Mouse (Mus musculus): ENCODE data around the gene Kmt5b. TPM values are rescaled to one million over a fixed set of nuclear protein-coding genes. Genes with fewer than 3 reads are reported as not detected.
A peak's percentile ranks its signal among the peaks of the same experiment; 100 is the strongest.

Kmt5b gene
- polyA plus RNA-seq (2011; ENCODE audit: insufficient read length, low read depth, missing spikeins), result 36.9 and 47.1 TPM in 2 replicates

GRCm38 (mm10) chr19:3767276-3767780, at the start of gene Kmt5b:
Gene Kmt5b (plus strand): TSS chr19:3767421.
- peak; percentile 93 for TF ChIP-seq POLR2A (IDR thresholded peaks at IDR 0.05; ENCODE audit: low read depth, low read length)
- TF ChIP-seq CTCF (IDR thresholded peaks at IDR 0.05; ENCODE audit: borderline replicate concordance, insufficient read depth, low read length), result no peak
- Histone ChIP-seq H3K27ac (ENCODE audit: insufficient read depth, low read length) (peak within 1 kb of the TSS; percentile 100), H3K4me1 (ENCODE audit: control insufficient read depth, insufficient read depth, low read length) (peaks cover 5% of the 10 kb centered on the region; the same call in 1 of the 2 replicates), H3K4me3 (ENCODE audit: insufficient read depth, low read length) (peak within 1 kb of the TSS; percentile 82)

GRCm38 (mm10) chr19:3718481-3719361, 48.5 kb upstream of the Kmt5b start:
- H3K4me3 ChIP-seq (ENCODE audit: insufficient read depth, low read length), result no peak overlapping the region
- peak; percentile 48; the same call in 1 of the 2 replicates for TF ChIP-seq CTCF (IDR thresholded peaks at IDR 0.05; ENCODE audit: borderline replicate concordance, insufficient read depth, low read length)
- no peak for TF ChIP-seq POLR2A (IDR thresholded peaks at IDR 0.05; ENCODE audit: low read depth, low read length)
- no peaks in the 10 kb centered on the region for H3K4me1 ChIP-seq (ENCODE audit: control insufficient read depth, insufficient read depth, low read length)
- H3K27ac ChIP-seq (ENCODE audit: insufficient read depth, low read length), result no peak overlapping the region

GRCm38 (mm10) chr19:3719362-3719891, 47.8 kb upstream of the Kmt5b start:
- Histone ChIP-seq H3K4me3 (ENCODE audit: insufficient read depth, low read length) (no peak overlapping the region), H3K27ac (ENCODE audit: insufficient read depth, low read length) (no peak overlapping the region), H3K4me1 (ENCODE audit: control insufficient read depth, insufficient read depth, low read length) (no peaks in the 10 kb centered on the region)
- TF ChIP-seq CTCF (IDR thresholded peaks at IDR 0.05; ENCODE audit: borderline replicate concordance, insufficient read depth, low read length) (peak; percentile 35; the same call in 1 of the 2 replicates), POLR2A (IDR thresholded peaks at IDR 0.05; ENCODE audit: low read depth, low read length) (no peak)

GRCm38 (mm10) chr19:3723170-3723569, 44.1 kb upstream of the Kmt5b start:
- H3K27ac ChIP-seq (ENCODE audit: insufficient read depth, low read length), result no peak overlapping the region
- H3K4me3 ChIP-seq (ENCODE audit: insufficient read depth, low read length), result no peak overlapping the region
- no peaks in the 10 kb centered on the region for H3K4me1 ChIP-seq (ENCODE audit: control insufficient read depth, insufficient read depth, low read length)
- no peak for TF ChIP-seq CTCF (IDR thresholded peaks at IDR 0.05; ENCODE audit: borderline replicate concordance, insufficient read depth, low read length)
- TF ChIP-seq POLR2A (IDR thresholded peaks at IDR 0.05; ENCODE audit: low read depth, low read length), result no peak

GRCm38 (mm10) chr19:3723904-3724303, 43.3 kb upstream of the Kmt5b start:
- Histone ChIP-seq H3K4me1 (ENCODE audit: control insufficient read depth, insufficient read depth, low read length) (no peaks in the 10 kb centered on the region), H3K4me3 (ENCODE audit: insufficient read depth, low read length) (no peak overlapping the region), H3K27ac (ENCODE audit: insufficient read depth, low read length) (no peak overlapping the region)
- TF ChIP-seq POLR2A (IDR thresholded peaks at IDR 0.05; ENCODE audit: low read depth, low read length) (no peak), CTCF (IDR thresholded peaks at IDR 0.05; ENCODE audit: borderline replicate concordance, insufficient read depth, low read length) (no peak)

GRCm38 (mm10) chr19:3724779-3725178, 42.4 kb upstream of the Kmt5b start:
- H3K27ac ChIP-seq (ENCODE audit: insufficient read depth, low read length), result no peak overlapping the region
- no peaks in the 10 kb centered on the region for H3K4me1 ChIP-seq (ENCODE audit: control insufficient read depth, insufficient read depth, low read length)
- H3K4me3 ChIP-seq (ENCODE audit: insufficient read depth, low read length), result no peak overlapping the region
- TF ChIP-seq POLR2A (IDR thresholded peaks at IDR 0.05; ENCODE audit: low read depth, low read length), result no peak
- peak; percentile 11; the same call in 1 of the 2 replicates for TF ChIP-seq CTCF (IDR thresholded peaks at IDR 0.05; ENCODE audit: borderline replicate concordance, insufficient read depth, low read length)

- H3K27ac ChIP-seq (ENCODE audit: insufficient read depth, low read length), result no peak overlapping the region
- no peak for TF ChIP-seq CTCF (IDR thresholded peaks at IDR 0.05; ENCODE audit: borderline replicate concordance, insufficient read depth, low read length)
- TF ChIP-seq POLR2A (IDR thresholded peaks at IDR 0.05; ENCODE audit: low read depth, low read length), result no peak
- H3K4me1 ChIP-seq (ENCODE audit: control insufficient read depth, insufficient read depth, low read length), result no peaks in the 10 kb centered on the region
- no peak overlapping the region for H3K4me3 ChIP-seq (ENCODE audit: insufficient read depth, low read length)
These were observed 38.3 kb upstream of the Kmt5b start for GRCm38 (mm10) chr19:3728901-3729300.

GRCm38 (mm10) chr19:3730781-3731646, 36.2 kb upstream of the Kmt5b start:
- no peaks in the 10 kb centered on the region for H3K4me1 ChIP-seq (ENCODE audit: control insufficient read depth, insufficient read depth, low read length)
- H3K27ac ChIP-seq (ENCODE audit: insufficient read depth, low read length), result no peak overlapping the region
- TF ChIP-seq CTCF (IDR thresholded peaks at IDR 0.05; ENCODE audit: borderline replicate concordance, insufficient read depth, low read length) (no peak), POLR2A (IDR thresholded peaks at IDR 0.05; ENCODE audit: low read depth, low read length) (no peak)
- H3K4me3 ChIP-seq (ENCODE audit: insufficient read depth, low read length), result no peak overlapping the region

GRCm38 (mm10) chr19:3736001-3736400, 31.2 kb upstream of the Kmt5b start:
- Histone ChIP-seq H3K27ac (ENCODE audit: insufficient read depth, low read length) (no peak overlapping the region), H3K4me1 (ENCODE audit: control insufficient read depth, insufficient read depth, low read length) (no peaks in the 10 kb centered on the region), H3K4me3 (ENCODE audit: insufficient read depth, low read length) (no peak overlapping the region)
- no peak for TF ChIP-seq CTCF (IDR thresholded peaks at IDR 0.05; ENCODE audit: borderline replicate concordance, insufficient read depth, low read length)
- TF ChIP-seq POLR2A (IDR thresholded peaks at IDR 0.05; ENCODE audit: low read depth, low read length), result no peak
